ENCODE assay signal across 18 mouse cellular contexts in genomic region chr9:15734056-15734866, GRCm38 (mm10). TPM values are rescaled to one million over a fixed set of nuclear protein-coding genes. Genes with fewer than 3 reads are reported as not detected.
DNase-seq lines count a peak whose midpoint lies in the region.
"Had no signal": no experiment of that assay in that cellular context is flagged by ENCODE, and none has a peak within 500 bp of the region (broad histone marks: within the 10 kb centered on the region; RNA-seq: fewer than 3 reads in every experiment).

No protein-coding gene starts in this region.

- intact Hi-C loops in heart, postnatal 36 days (cut with DNase I), result no loop called here

- peak; percentile 59 for DNase-seq in heart, adult 11 months
- DNase-seq in heart, postnatal 36 days, result no peak
- DNase-seq in layer of hippocampus, adult 9-11 months, result peak; percentile 20
- no peak for DNase-seq in layer of hippocampus, adult 9-10 months (ENCODE audit: low spot score)
- peak; percentile 23 for DNase-seq in CD4-positive, CD25-positive, alpha-beta regulatory T cell, adult 2 months (ENCODE audit: low read depth, low spot score)
- DNase-seq in frontal cortex, postnatal 10 days (ENCODE audit: low spot score in 2 of 2), result no peak
- DNase-seq in neural tube, embryonic 10.5 days (ENCODE audit: extremely low spot score, low spot score), result no peak
- DNase-seq: adrenal gland, adult 2 months; adrenal gland, postnatal 14 days; cerebellum, adult 11 months; cerebellum, adult 2 months; cerebellum, adult 9-11 months; cerebellum, postnatal 25 days; gastrocnemius, adult 2 months; gastrocnemius, postnatal 14 days; heart, adult 18-20 months; heart, postnatal 14 days had no signal

RNA-seq across cellular contexts. Expression of gene Slc36a4, which starts 24.7 kb away (rescaled TPM):
- total RNA-seq in heart, postnatal 36 days (2021), result 1 to 10 TPM; 6.4 to 9.3 TPM
- total RNA-seq: MEL had no signal

Comparison
In these comparisons a context has a peak if more than half of its experiments do, and no peak if none do; other contexts are left out.
1. DNase-seq: peak in heart, adult 11 months (single experiment), layer of hippocampus, adult 9-11 months (single experiment) and CD4-positive, CD25-positive, alpha-beta regulatory T cell, adult 2 months (single experiment); none in heart, postnatal 36 days (0 of 2), layer of hippocampus, adult 9-10 months (single experiment), frontal cortex, postnatal 10 days (0 of 2) and neural tube, embryonic 10.5 days (single experiment).